Mouse (Mus musculus): Measurements from ENCODE around the gene Mad2l1bp.

GRCm38 (mm10) chr17:46102608-46103159 lies 50.7 kb downstream of the Mad2l1bp start:
- TF ChIP-seq CTCF (IDR thresholded peaks at IDR 0.05; ENCODE audit: low read depth, low read length) (no peak), TAL1 (conservative IDR thresholded peaks at IDR 0.05; ENCODE audit: low read depth, low read length) (no peak), GATA1 (IDR thresholded peaks at IDR 0.05; ENCODE audit: borderline replicate concordance, low read length) (no peak), GATA2 (IDR thresholded peaks at IDR 0.05; ENCODE audit: borderline replicate concordance, low read depth, low read length) (no peak)
